Mouse (Mus musculus) stomach, postnatal 0 days (tissue): ENCODE results near the gene Dnah11. TPM values are rescaled to one million over a fixed set of nuclear protein-coding genes. Genes with fewer than 3 reads are reported as not detected.

Experiments
- ATAC-seq: fragments of 200-750 bp; cut with Nextera tagmentation; 2 replicates; pipeline ENCODE4 v1.8.0; 2017; ENCODE audit not compliant: low FRiP score, low TSS enrichment
- DNase-seq: peaks from one replicate; pipeline ENCODE4 v3.0.0-alpha.2; 2016; ENCODE audit warnings: low spot score
- H3K27ac ChIP-seq: fragments of 300-500 bp; sonication (generic); replicated peaks from 2 replicates; pipeline ENCODE4 v1.5.1; 2014; ENCODE audit warnings: mild to moderate bottlenecking, control low read depth
- H3K27me3 ChIP-seq: fragments of 300-500 bp; sonication (generic); 2 replicates; pipeline ENCODE4 v1.6.1; 2014; ENCODE audit warnings: low read length; ENCODE audit not compliant: control insufficient read depth, insufficient read depth
- H3K36me3 ChIP-seq: fragments of 300-500 bp; sonication (generic); 2 replicates; pipeline ENCODE4 v1.6.1; 2014; ENCODE audit warnings: low read length, mixed read lengths; ENCODE audit not compliant: control insufficient read depth, insufficient read depth
- H3K4me1 ChIP-seq: fragments of 300-500 bp; sonication (generic); replicated peaks from 2 replicates; pipeline ENCODE4 v1.6.1; 2014; ENCODE audit warnings: antibody characterized with exemption; ENCODE audit not compliant: control insufficient read depth, insufficient read depth
- H3K4me2 ChIP-seq: fragments of 300-500 bp; sonication (generic); replicated peaks from 2 replicates; pipeline ENCODE4 v1.6.1; 2014; ENCODE audit warnings: low read depth, mild to moderate bottlenecking, control low read depth, moderate library complexity
- H3K4me3 ChIP-seq: fragments of 300-500 bp; sonication (generic); 2 replicates; pipeline ENCODE4 v1.5.1; 2014; ENCODE audit warnings: low read depth, low read length, control low read depth
- H3K9ac ChIP-seq: fragments of 300-500 bp; sonication (generic); 2 replicates; pipeline ENCODE4 v1.6.1; 2014; ENCODE audit warnings: mild to moderate bottlenecking, low read length, control low read depth, mixed read lengths
- H3K9me3 ChIP-seq: fragments of 300-500 bp; sonication (generic); 2 replicates; pipeline ENCODE4 v1.6.1; 2016; ENCODE audit warnings: low read length; ENCODE audit not compliant: control insufficient read depth
- CTCF ChIP-seq: IDR thresholded peaks from 2 replicates; pipeline ENCODE4 v1.5.1; 2016; ENCODE audit warnings: antibody characterized with exemption, low read depth, mild to moderate bottlenecking, moderate library complexity
- EP300 ChIP-seq: optimal IDR thresholded peaks from 2 replicates; pipeline ENCODE3; 2016; ENCODE audit warnings: antibody characterized with exemption
- WGBS: fragments of 180-500 bp; shearing (Covaris S2); extraction: QIAGEN DNeasy Blood & Tissue Kit; methylation state at CpG from one replicate; pipeline ENCODE4 v1.1.7; 2014; 5-methylcytosine and 5-hydroxymethylcytosine counted together
- polyA plus RNA-seq: library from polyadenylated mRNA; unstranded; fragments of >200 nt; fragmentation: Nextera tagmentation; extraction: Ambion mirVana; gene quantifications from 2 replicates; pipeline ENCODE4 v1.2.1, GENCODE M21; 2015

Gene Dnah11
- polyA plus RNA-seq, 1 experiment from 2014 or later, result 0.01 TPM

DNA sequence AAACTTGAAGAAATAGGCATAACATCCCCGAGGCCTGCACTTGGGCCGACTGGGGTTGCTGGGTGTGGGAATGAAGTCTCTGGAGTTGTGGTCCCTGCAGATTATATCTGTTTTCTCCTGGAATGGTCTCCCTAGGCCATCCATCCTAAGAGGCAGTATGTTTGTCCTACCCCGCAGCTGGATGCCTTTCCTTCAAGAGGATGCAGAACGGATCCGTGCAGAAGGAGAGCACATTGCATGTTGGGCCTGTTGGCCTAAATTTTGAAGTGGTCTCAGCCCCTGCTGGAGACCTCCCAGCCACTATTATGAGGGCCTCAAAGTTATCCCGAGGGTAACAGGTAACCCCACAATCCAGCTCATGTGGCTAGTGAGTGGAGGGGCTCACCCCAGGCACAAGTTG is 350.2 kb downstream of the Dnah11 start:
- Histone ChIP-seq H3K27ac (no peak overlapping the region), H3K9ac (no peak overlapping the region), H3K4me1 (no peaks in the 10 kb centered on the region; the same call in 1 of the 2 replicates), H3K4me2 (no peak overlapping the region), H3K4me3 (no peak overlapping the region), H3K36me3 (no peaks in the 10 kb centered on the region), H3K9me3 (no peaks in the 10 kb centered on the region), H3K27me3 (no peaks in the 10 kb centered on the region)
- DNase-seq, result no peak
- WGBS, result 90% methylated on average over 6 of the region's 6 CpGs
- TF ChIP-seq CTCF, result no peak
- TF ChIP-seq EP300, result no peak
- ATAC-seq, result no peak

DNA sequence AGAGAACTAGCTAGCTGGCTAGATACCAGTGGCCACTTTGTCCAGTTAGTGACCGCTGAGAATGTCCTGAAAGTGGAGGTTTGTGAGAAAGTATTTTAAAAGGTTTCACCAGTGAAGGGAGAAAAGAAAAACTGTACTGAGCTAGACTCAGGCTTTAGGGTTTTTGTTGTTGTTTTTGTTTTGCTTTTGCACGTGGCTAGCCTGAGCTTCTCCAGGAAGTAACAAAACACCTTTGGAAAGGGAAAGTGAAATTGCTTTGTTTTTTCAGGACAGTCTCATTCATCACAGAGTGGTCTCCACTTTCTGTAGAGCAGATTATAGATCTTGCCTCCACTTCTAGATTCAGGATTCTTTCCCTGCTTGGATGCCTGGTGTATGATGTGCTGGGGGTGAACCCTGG is 353.9 kb downstream of the Dnah11 start:
- Histone ChIP-seq H3K36me3 (no peaks in the 10 kb centered on the region), H3K4me2 (peak overlapping the region; percentile 42; the same call in 1 of the 2 replicates), H3K27ac (no peak overlapping the region), H3K9me3 (no peaks in the 10 kb centered on the region), H3K9ac (no peak overlapping the region; the same call in 1 of the 2 replicates), H3K4me1 (no peaks in the 10 kb centered on the region; the same call in 1 of the 2 replicates), H3K27me3 (no peaks in the 10 kb centered on the region), H3K4me3 (no peak overlapping the region)
- no peak for DNase-seq
- 45% methylated on average over 2 of the region's 2 CpGs for WGBS
- TF ChIP-seq EP300 (no peak), CTCF (no peak)
- ATAC-seq, result no peak

DNA sequence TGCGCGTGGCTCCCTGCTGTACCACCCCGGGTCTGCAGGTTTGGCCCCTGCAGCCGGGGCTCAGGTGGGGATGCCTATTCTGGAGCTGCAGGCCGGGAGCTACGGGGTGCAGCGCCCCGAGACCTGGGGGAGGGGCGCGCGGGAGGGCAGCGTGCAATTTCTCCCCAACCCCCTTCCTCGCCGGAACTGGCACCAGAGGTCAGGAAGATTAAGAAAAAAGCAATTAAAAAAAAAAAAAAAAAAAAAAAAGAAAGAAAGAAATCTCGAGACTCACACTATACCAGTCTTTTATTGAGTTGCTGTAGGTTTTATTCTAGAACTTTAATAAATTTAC is 354.8 kb downstream of the Dnah11 start:
- peak overlapping the region; percentile 71 for H3K9ac ChIP-seq
- H3K4me1 ChIP-seq, result no peaks in the 10 kb centered on the region; the same call in 1 of the 2 replicates
- H3K9me3 ChIP-seq, result no peaks in the 10 kb centered on the region

DNA sequence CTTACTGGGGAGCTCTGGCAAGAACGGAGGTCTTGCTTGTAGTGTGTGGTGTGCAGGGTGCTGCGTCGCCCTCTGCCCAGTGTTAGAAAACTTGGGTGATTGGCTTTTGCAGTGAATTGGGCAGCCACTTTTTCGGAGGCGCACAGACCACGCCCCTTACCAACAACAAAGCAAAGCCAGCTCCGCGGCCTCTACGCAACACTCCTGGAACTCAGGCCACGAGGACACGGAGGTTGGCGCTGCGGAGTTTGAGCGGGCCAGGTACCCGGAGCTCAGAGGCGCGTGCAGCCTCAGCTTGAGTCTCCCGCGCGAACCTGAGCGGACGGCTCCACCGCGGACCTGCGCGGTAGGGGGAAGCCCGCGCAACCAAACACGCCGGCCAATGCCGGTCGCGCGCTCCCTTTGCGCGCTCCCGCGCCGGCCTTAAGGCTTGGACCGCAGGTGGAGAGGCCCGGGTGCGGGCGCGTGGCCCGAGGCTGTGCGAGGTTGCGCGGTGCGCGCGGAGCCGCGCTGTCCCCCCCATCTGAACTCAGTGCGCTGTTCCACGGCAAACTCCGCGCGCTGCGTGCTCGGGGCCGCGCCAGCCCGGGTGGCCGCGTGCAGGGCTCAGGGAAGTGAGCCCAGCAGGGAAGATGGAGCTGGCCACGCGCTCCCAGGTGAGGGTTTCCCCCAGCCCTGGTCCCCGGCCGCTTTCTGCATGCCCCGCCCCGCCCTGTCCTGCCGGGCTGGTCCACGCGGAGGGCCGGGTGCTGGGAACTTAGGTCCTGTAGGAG is 355.4 kb downstream of the Dnah11 start:
- Histone ChIP-seq H3K27ac (no peak overlapping the region; the same call in 1 of the 2 replicates), H3K9me3 (no peaks in the 10 kb centered on the region), H3K4me2 (peak overlapping the region; percentile 98), H3K27me3 (no peaks in the 10 kb centered on the region), H3K4me1 (no peaks in the 10 kb centered on the region; the same call in 1 of the 2 replicates), H3K36me3 (no peaks in the 10 kb centered on the region), H3K9ac (peak overlapping the region; percentile 71), H3K4me3 (peak overlapping the region; percentile 70)
- under 1% methylated on average over 53 of the region's 75 CpGs for WGBS
- ATAC-seq (peak; percentile 96), DNase-seq (peak; percentile 80)
- no peak for TF ChIP-seq EP300
- no peak for TF ChIP-seq CTCF

More for the DNA sequence above, 354.8 kb downstream of the Dnah11 start:
- peak overlapping the region; percentile 70 for H3K4me3 ChIP-seq
- H3K4me2 ChIP-seq, result peak overlapping the region; percentile 98
- H3K36me3 ChIP-seq, result no peaks in the 10 kb centered on the region
- H3K27me3 ChIP-seq, result no peaks in the 10 kb centered on the region
- ATAC-seq (no peak), DNase-seq (no peak)
- H3K27ac ChIP-seq, result no peak overlapping the region
- WGBS, result 1% methylated on average over 15 of the region's 15 CpGs
- TF ChIP-seq EP300, result no peak
- no peak for TF ChIP-seq CTCF

DNA sequence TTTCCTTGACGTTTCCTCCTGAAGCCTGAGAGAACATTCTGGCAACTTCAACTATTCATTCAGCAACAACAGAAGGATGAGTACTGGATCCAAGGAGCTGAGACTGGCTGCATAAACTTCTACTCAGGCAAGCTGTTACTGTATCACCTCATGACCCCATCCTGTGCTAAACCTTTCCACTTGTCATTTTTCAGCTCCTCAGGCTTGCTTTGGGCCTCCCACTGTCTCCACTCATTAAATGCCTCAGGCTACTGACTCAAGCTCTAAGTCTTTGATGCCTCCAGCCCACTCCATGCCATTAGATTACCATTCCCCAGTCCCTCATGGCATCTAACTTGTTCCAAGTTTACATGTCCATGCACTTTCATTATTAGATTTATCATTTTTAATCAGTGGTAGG is 356.2 kb downstream of the Dnah11 start:
- no peak for DNase-seq
- 67% methylated on average over 1 of the region's 1 CpGs for whole genome bisulfite sequencing
- no peak overlapping the region for H3K4me2 ChIP-seq
- H3K27ac ChIP-seq, result no peak overlapping the region
- TF ChIP-seq EP300 (no peak), CTCF (no peak)
- ATAC-seq, result no peak
- no peaks in the 10 kb centered on the region for H3K27me3 ChIP-seq
- no peaks in the 10 kb centered on the region for H3K36me3 ChIP-seq
- H3K9me3 ChIP-seq, result no peaks in the 10 kb centered on the region
- H3K4me3 ChIP-seq, result no peak overlapping the region
- H3K9ac ChIP-seq, result no peak overlapping the region
- H3K4me1 ChIP-seq, result no peaks in the 10 kb centered on the region; the same call in 1 of the 2 replicates

DNA sequence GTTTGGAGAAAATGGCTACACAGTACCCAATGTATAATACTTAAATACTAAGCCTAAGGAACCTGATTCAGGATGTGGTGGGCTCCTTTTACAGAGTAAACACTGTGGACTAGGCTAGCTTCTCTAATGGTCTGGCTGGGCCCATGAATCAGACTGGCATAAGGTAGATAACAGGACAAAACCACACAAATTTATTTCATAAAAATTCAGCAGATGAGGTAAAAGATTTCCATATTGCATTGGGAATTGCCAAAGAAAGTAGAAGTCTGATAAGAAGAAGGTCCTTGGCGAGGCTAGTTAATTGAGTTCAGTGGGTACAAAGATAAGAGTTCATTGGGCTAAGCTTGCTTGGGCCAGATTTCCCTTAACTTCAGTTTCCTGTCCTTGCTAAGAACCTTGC is 358.1 kb downstream of the Dnah11 start:
- Histone ChIP-seq H3K9me3 (no peaks in the 10 kb centered on the region), H3K9ac (no peak overlapping the region), H3K4me2 (no peak overlapping the region), H3K4me3 (no peak overlapping the region), H3K36me3 (no peaks in the 10 kb centered on the region), H3K27ac (no peak overlapping the region), H3K4me1 (no peaks in the 10 kb centered on the region; the same call in 1 of the 2 replicates), H3K27me3 (no peaks in the 10 kb centered on the region)
- ATAC-seq, result no peak
- no peak for DNase-seq
- TF ChIP-seq EP300 (no peak), CTCF (no peak)
- 55% methylated on average over 1 of the region's 1 CpGs for WGBS
